Mouse (Mus musculus) lung, embryonic 15.5 days (tissue): ENCODE data around the gene Ppp1r13b. TPM values are rescaled to one million over a fixed set of nuclear protein-coding genes. Genes with fewer than 3 reads are reported as not detected.
"Not testable (repeated sequence)": the region's sequence is repeated elsewhere in the genome, so short reads cannot be mapped to it uniquely, and the experiment has no call there.

Source experiments
- ATAC-seq: fragments of 200-750 bp; cut with Nextera tagmentation; 2 replicates; pipeline ENCODE4 v1.8.0; 2017; ENCODE audit warnings: moderate number of reproducible peaks, borderline replicate concordance; ENCODE audit not compliant: low FRiP score, low TSS enrichment; ENCODE audit errors: extremely low read depth
- H3K27ac ChIP-seq: fragments of 300-500 bp; sonication (generic); 2 replicates; pipeline ENCODE4 v1.5.1; 2015; ENCODE audit warnings: moderate library complexity, mild to moderate bottlenecking, inconsistent platforms
- H3K27me3 ChIP-seq: fragments of 300-500 bp; sonication (generic); 2 replicates; pipeline ENCODE4 v1.6.1; 2015; ENCODE audit warnings: inconsistent platforms
- H3K36me3 ChIP-seq: fragments of 300-500 bp; sonication (generic); 2 replicates; pipeline ENCODE4 v1.6.1; 2015; ENCODE audit warnings: inconsistent platforms
- H3K4me1 ChIP-seq: fragments of 300-500 bp; sonication (generic); 2 replicates; pipeline ENCODE4 v1.6.1; 2015; ENCODE audit warnings: inconsistent platforms
- H3K4me2 ChIP-seq: fragments of 300-500 bp; sonication (generic); 2 replicates; pipeline ENCODE4 v1.6.1; 2015; ENCODE audit warnings: inconsistent platforms, mild to moderate bottlenecking, moderate library complexity
- H3K4me3 ChIP-seq: fragments of 300-500 bp; sonication (generic); 2 replicates; pipeline ENCODE4 v1.5.1; 2015; ENCODE audit warnings: mild to moderate bottlenecking, inconsistent platforms
- H3K9ac ChIP-seq: fragments of 300-500 bp; sonication (generic); 2 replicates; pipeline ENCODE4 v1.6.1; 2015; ENCODE audit warnings: inconsistent platforms
- H3K9me3 ChIP-seq: fragments of 300-500 bp; sonication (generic); 2 replicates; pipeline ENCODE4 v1.6.1; 2016; ENCODE audit warnings: inconsistent platforms
- WGBS: fragments of 180-500 bp; shearing (Covaris S2); methylation state at CpG from one replicate; pipeline ENCODE4 v1.1.7; 2015; 5-methylcytosine and 5-hydroxymethylcytosine counted together
- polyA plus RNA-seq: library from polyadenylated mRNA; unstranded; fragments of >200 nt; fragmentation: Nextera tagmentation; extraction: Ambion mirVana; gene quantifications from 2 replicates; pipeline ENCODE4 v1.2.1, GENCODE M21; 2015

The Ppp1r13b gene
- polyA plus RNA-seq, result 23.1 and 25.6 TPM in 2 replicates

DNA sequence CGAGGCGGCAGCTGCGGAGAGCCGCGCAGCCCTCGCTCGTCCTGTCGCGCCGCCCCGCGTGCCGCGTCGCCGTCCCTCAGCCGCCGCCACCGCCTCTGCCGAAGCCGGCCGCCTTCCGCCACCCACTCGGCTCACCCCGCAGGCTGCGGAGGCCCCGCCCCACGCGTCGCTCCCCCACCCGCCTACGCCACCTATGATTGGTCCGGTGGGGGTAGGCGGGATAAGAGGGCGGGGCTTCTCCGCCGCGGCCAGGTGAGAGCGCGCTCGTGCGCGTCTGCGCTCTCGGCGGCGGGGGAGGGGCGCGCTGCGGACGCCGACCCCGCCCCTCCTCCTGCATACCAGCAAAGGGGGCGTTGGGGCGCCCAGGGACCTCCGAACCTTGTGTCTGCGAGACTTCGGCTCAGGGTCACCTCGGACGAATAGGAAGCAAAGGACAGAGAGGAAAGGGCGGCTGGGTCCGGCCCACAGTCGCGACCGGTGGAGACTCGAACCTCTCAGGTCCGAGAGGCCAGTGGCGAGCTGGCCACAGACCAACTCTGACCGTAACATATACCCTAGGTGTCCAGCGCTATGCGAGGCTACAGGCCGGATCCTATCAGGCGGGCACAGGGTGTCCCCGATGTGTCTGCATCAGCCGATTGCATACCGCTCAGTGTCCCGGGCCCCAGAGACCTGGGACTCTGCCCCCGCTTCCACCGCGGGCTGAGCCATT, at the start of gene Ppp1r13b:
Ppp1r13b (minus strand) TSS at position 141 of the 712 bp plus-strand sequence.
- Histone ChIP-seq H3K9ac (peak within 1 kb of the TSS; percentile 75), H3K4me2 (peak within 1 kb of the TSS; percentile 87), H3K27me3 (no peaks in the 10 kb centered on the region), H3K36me3 (no peaks in the 10 kb centered on the region), H3K4me3 (peak within 1 kb of the TSS; percentile 87), H3K9me3 (no peaks in the 10 kb centered on the region), H3K27ac (peak within 1 kb of the TSS; percentile 94), H3K4me1 (peaks cover 24% of the 10 kb centered on the region)
- under 1% methylated on average over 78 of the region's 80 CpGs for WGBS
- peak; percentile 98 for ATAC-seq

DNA sequence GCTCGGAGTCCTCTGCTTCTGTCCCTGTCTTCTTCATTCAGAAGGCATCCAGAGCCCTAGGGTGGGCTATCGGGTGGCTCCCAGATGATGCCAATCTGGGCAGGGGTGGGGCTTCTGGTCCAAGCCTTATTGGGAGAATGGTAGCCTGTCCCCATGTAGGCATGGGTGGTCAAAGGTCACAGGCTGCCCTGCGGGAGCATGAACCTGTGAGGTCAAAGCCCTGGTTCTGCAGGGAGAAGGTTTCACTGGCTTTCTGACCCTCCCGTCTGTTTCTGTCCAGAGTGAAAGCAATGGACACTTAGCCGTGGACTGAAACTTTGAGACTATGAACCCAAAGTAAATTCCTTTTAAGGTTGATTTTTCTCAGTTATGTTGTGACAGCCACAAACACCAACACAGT, 48.3 kb upstream of the Ppp1r13b start:
- WGBS, result 67% methylated on average over 5 of the region's 5 CpGs
- H3K4me2 ChIP-seq, result no peak overlapping the region
- H3K4me3 ChIP-seq, result no peak overlapping the region
- H3K27me3 ChIP-seq, result no peaks in the 10 kb centered on the region
- H3K9me3 ChIP-seq, result no peaks in the 10 kb centered on the region
- H3K9ac ChIP-seq, result no peak overlapping the region
- ATAC-seq, result no peak
- H3K4me1 ChIP-seq, result peaks cover 20% of the 10 kb centered on the region
- no peak overlapping the region for H3K27ac ChIP-seq
- H3K36me3 ChIP-seq, result peaks cover 21% of the 10 kb centered on the region

GRCm38 (mm10) chr12:111951701-111952100, 43.8 kb upstream of the Ppp1r13b start:
- WGBS, result 27% methylated on average over 5 of the region's 5 CpGs
- H3K4me2 ChIP-seq, result no peak overlapping the region
- H3K4me1 ChIP-seq, result peaks cover 21% of the 10 kb centered on the region
- H3K9me3 ChIP-seq, result no peaks in the 10 kb centered on the region
- no peaks in the 10 kb centered on the region for H3K36me3 ChIP-seq
- 0 out of 2 replicates have a peak overlapping the region, but pooled peaks have one; percentile 38 for H3K27ac ChIP-seq
- H3K27me3 ChIP-seq, result no peaks in the 10 kb centered on the region
- peak; percentile 21; the same call in 1 of the 2 replicates for ATAC-seq
- no peak overlapping the region for H3K9ac ChIP-seq
- no peak overlapping the region for H3K4me3 ChIP-seq

GRCm38 (mm10) chr12:111950486-111950885, 42.6 kb upstream of the Ppp1r13b start:
- H3K27ac ChIP-seq, result 0 out of 2 replicates have a peak overlapping the region, but pooled peaks have one; percentile 13
- no peak overlapping the region for H3K4me2 ChIP-seq
- H3K9ac ChIP-seq, result no peak overlapping the region
- no peaks in the 10 kb centered on the region for H3K36me3 ChIP-seq
- no peak overlapping the region for H3K4me3 ChIP-seq
- no peak for ATAC-seq
- WGBS, result 34% methylated on average over 5 of the region's 5 CpGs
- no peaks in the 10 kb centered on the region for H3K9me3 ChIP-seq
- peaks cover 30% of the 10 kb centered on the region for H3K4me1 ChIP-seq
- no peaks in the 10 kb centered on the region for H3K27me3 ChIP-seq

DNA sequence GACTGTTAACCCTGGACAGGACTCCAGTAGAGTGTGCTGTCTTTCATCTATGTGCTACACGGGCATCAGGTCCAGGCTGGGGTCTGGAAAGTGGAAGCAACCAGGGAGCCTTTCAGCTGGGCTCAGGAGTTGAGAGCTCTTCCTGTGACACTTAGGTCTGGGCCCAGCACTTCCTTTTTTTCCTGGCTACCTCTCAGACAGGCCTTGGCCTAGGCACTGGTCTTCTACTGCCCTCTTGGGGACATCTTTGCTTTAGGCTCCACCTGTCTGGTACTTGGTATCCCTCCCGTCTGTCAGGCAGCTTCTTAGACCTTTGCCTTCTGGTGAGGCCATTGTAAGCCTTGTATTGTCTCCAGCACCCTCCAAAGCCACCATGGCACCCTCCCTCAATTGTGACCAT, 38.8 kb upstream of the Ppp1r13b start:
- H3K9me3 ChIP-seq, result no peaks in the 10 kb centered on the region
- no peak overlapping the region for H3K9ac ChIP-seq
- H3K4me2 ChIP-seq, result no peak overlapping the region
- H3K4me1 ChIP-seq, result peaks cover 48% of the 10 kb centered on the region
- H3K27me3 ChIP-seq, result no peaks in the 10 kb centered on the region
- H3K4me3 ChIP-seq, result no peak overlapping the region
- peak overlapping the region; percentile 62 for H3K27ac ChIP-seq
- no peak for ATAC-seq
- no peaks in the 10 kb centered on the region for H3K36me3 ChIP-seq
- 41% methylated on average over 2 of the region's 2 CpGs for WGBS

- not testable (repeated sequence) for H3K4me3 ChIP-seq, H3K9me3 ChIP-seq, H3K27me3 ChIP-seq, H3K36me3 ChIP-seq, H3K9ac ChIP-seq
- H3K27ac ChIP-seq, result peak overlapping the region; percentile 95
- peak overlapping the region; percentile 24; the same call in 1 of the 2 replicates for H3K4me2 ChIP-seq
- peaks cover 44% of the 10 kb centered on the region for H3K4me1 ChIP-seq
- 34% methylated on average over 13 of the region's 15 CpGs for WGBS
- ATAC-seq, result peak; percentile 75
Observed at GRCm38 (mm10) chr12:111945765-111946655, 38.1 kb upstream of the Ppp1r13b start.

DNA sequence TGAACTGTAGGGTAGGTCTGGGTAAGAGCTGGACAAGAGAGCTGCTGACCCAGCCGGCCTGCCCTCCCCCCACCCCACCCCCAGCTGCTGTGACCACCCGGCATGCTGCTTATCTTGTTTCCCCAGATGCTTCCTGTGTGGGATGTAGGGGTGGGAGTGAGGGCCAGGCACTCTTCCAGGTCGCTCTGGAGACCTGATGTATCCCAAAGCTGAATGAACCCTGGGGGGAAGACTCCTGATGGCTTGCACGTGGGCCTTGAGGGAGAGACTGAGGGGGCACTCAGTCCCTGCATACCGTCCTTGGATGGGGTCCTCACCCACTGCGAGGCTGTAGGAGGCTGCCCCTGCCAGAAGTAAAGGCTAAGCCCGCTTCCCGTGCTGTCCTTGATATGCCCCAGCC, 37.2 kb upstream of the Ppp1r13b start:
- WGBS, result 16% methylated on average over 8 of the region's 8 CpGs
- Histone ChIP-seq H3K4me3 (no peak overlapping the region), H3K9ac (no peak overlapping the region), H3K4me1 (peaks cover 39% of the 10 kb centered on the region), H3K27me3 (no peaks in the 10 kb centered on the region), H3K9me3 (no peaks in the 10 kb centered on the region), H3K27ac (peak overlapping the region; percentile 95), H3K4me2 (peak overlapping the region; percentile 24; the same call in 1 of the 2 replicates), H3K36me3 (no peaks in the 10 kb centered on the region)
- ATAC-seq, result peak; percentile 70

DNA sequence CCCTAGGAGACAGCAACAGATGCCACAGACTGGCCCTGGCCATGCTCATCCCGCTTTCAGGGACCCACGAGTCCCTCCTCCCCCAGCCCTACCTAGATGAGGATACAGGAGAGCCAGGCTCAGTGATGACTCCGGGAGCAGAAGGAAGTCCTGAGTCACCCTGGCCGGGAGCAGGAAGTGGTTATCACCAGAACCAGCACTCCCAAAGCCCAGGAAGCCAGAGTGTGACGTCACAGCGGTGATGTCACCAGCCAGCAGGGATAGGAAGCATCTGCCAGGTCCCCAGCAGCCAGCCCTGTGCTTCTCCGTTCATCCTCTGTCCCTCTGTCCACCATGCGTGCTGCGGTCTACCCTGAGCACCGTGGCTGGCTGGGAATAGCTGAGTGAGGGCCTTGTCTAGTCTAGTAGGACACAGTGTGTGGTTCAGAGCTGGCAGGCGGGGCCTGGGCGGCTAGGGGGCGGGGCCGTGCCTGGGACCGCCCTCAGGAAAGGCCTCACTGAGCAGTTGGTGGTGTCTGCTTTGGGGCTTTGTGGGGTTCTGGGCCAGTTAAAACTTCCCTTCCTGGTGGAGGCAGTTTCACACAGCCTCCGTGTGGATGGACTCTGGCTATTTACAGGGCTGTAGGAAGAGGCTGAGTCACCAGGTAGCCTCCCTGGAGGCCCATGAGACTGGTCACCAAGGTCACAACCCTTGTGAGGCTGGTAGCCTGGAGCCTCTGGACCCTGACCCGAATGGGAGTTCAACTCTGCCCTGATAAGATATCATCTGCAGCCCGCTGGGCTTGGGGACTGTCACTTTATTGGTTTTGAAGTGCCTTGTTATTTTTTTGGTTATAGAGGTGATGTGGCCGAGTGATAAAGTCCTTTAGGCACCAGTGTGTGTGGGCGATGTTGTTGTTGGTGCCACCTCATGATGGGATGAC, 36.4 kb upstream of the Ppp1r13b start:
- Histone ChIP-seq H3K4me3 (0 out of 2 replicates have a peak overlapping the region, but pooled peaks have one; percentile 9), H3K4me1 (peaks cover 38% of the 10 kb centered on the region), H3K4me2 (peak overlapping the region; percentile 31; the same call in 1 of the 2 replicates), H3K27ac (peak overlapping the region; percentile 95)
- not testable (repeated sequence) for H3K36me3 ChIP-seq, H3K9ac ChIP-seq, H3K9me3 ChIP-seq, H3K27me3 ChIP-seq
- ATAC-seq, result peak; percentile 71
- 53% methylated on average over 17 of the region's 20 CpGs for WGBS

- Histone ChIP-seq H3K9me3 (no peaks in the 10 kb centered on the region), H3K4me2 (peak overlapping the region; percentile 31; the same call in 1 of the 2 replicates), H3K27ac (peak overlapping the region; percentile 95), H3K4me3 (0 out of 2 replicates have a peak overlapping the region, but pooled peaks have one; percentile 9), H3K9ac (no peak overlapping the region), H3K4me1 (peaks cover 43% of the 10 kb centered on the region), H3K36me3 (no peaks in the 10 kb centered on the region), H3K27me3 (no peaks in the 10 kb centered on the region)
- no peak for ATAC-seq
- 69% methylated on average over 10 of the region's 10 CpGs for WGBS
Observed at GRCm38 (mm10) chr12:111943421-111944064, 35.6 kb upstream of the Ppp1r13b start.

- Histone ChIP-seq H3K4me1 (peaks cover 61% of the 10 kb centered on the region), H3K9me3 (no peaks in the 10 kb centered on the region), H3K4me2 (no peak overlapping the region), H3K36me3 (no peaks in the 10 kb centered on the region), H3K4me3 (no peak overlapping the region), H3K27ac (peak overlapping the region; percentile 92), H3K27me3 (no peaks in the 10 kb centered on the region), H3K9ac (no peak overlapping the region)
- WGBS, result 38% methylated on average over 1 of the region's 1 CpGs
- ATAC-seq, result peak; percentile 31; the same call in 1 of the 2 replicates
Observed at GRCm38 (mm10) chr12:111938623-111939177, 30.8 kb upstream of the Ppp1r13b start.
